Mouse (Mus musculus): Measurements from ENCODE around the gene Ehd2.

- TF ChIP-seq GATA1 (IDR thresholded peaks at IDR 0.05; ENCODE audit: low read length) (no peak), TAL1 (IDR thresholded peaks at IDR 0.05; ENCODE audit: low read length) (no peak)
These were observed 52.6 kb downstream of the Ehd2 start for GRCm38 (mm10) chr7:15914751-15915150.

Measured in erythroblast, embryonic 14.5 days (primary cell).